Mouse (Mus musculus) olfactory bulb, adult 2 months (tissue): ENCODE data around the gene Elavl1. TPM values are rescaled to one million over a fixed set of nuclear protein-coding genes. Genes with fewer than 3 reads are reported as not detected.
"Not testable (repeated sequence)": the region's sequence is repeated elsewhere in the genome, so short reads cannot be mapped to it uniquely, and the experiment has no call there.

Experiments
- H3K27ac ChIP-seq: fragments of 200-500 bp; 2 replicates; pipeline ENCODE4 v1.5.1; 2012; ENCODE audit warnings: low read depth, low read length; ENCODE audit not compliant: insufficient read depth
- H3K4me1 ChIP-seq: fragments of 200-500 bp; 2 replicates; pipeline ENCODE4 v1.6.1; 2012; ENCODE audit warnings: low read length; ENCODE audit not compliant: control insufficient read depth, insufficient read depth
- H3K4me3 ChIP-seq: fragments of 200-500 bp; 2 replicates; pipeline ENCODE4 v1.5.1; 2012; ENCODE audit warnings: mild to moderate bottlenecking, low read depth, low read length, moderate library complexity; ENCODE audit not compliant: insufficient read depth
- CTCF ChIP-seq: fragments of 200-500 bp; IDR thresholded peaks from 2 replicates; pipeline ENCODE4 v1.5.1; 2012; ENCODE audit warnings: low read depth, mild to moderate bottlenecking, low read length, moderate library complexity; ENCODE audit not compliant: insufficient read depth
- POLR2A ChIP-seq: fragments of 200-500 bp; IDR thresholded peaks from 2 replicates; pipeline ENCODE4 v1.6.1; 2012; ENCODE audit warnings: mild to moderate bottlenecking, low read depth, low read length, moderate library complexity; ENCODE audit not compliant: insufficient read depth
- WGBS: fragments of 180-500 bp; shearing (Covaris S2); methylation state at CpG from one replicate; pipeline ENCODE4 v1.1.7; 2018; 5-methylcytosine and 5-hydroxymethylcytosine counted together
- polyA plus RNA-seq: library from polyadenylated mRNA; stranded (reverse); fragments of >200 nt; gene quantifications from 2 replicates; pipeline ENCODE4 v1.2.4, GENCODE M21; 2012; ENCODE audit warnings: low replicate concordance; ENCODE audit not compliant: missing spikeins, insufficient read depth, insufficient read length

Gene Elavl1
- polyA plus RNA-seq, 1 experiment: not detected

DNA sequence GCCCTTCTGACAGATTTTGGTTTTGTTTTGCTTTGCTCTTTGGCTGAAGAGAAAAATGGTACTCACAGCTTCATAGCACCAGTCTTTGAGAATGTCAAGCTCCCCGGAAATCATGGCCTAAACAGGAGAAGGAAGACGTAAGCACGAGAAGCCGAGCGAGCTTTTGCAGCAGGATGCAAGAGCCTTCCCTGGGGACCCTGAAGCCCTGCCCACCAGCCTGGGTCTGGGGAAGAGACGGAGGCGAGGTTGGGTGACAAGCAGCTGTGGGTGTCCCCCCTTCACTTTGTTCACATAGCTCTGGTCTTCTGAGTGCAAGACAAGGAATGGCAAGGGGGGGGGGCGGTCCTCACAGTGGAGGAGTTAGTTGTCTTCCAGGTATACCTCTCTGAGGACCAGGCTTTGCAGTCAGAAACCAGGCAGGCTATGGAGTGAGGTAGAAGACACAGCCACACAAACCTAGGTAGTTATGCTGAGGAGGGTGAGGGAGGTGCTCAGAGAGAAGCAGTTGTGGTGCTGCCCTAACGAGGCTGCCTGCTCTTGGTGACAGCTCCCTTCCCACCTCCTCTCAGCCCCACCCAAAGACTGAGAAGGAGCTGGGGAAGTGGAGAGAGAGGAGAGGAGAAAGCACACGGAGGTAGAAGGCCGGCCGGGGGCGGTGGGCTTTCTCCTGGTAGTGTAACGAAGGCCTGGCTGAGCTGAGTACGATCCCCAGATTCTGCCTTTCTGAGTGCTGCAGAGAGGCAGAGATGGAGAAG lies 59.9 kb downstream of the Elavl1 start:
- Histone ChIP-seq H3K27ac (peak overlapping the region; percentile 49), H3K4me3 (no peak overlapping the region), H3K4me1 (peaks cover 22% of the 10 kb centered on the region)
- TF ChIP-seq POLR2A: no peak
- TF ChIP-seq CTCF: no peak
- 67% methylated on average over 15 of the region's 15 CpGs for WGBS

DNA sequence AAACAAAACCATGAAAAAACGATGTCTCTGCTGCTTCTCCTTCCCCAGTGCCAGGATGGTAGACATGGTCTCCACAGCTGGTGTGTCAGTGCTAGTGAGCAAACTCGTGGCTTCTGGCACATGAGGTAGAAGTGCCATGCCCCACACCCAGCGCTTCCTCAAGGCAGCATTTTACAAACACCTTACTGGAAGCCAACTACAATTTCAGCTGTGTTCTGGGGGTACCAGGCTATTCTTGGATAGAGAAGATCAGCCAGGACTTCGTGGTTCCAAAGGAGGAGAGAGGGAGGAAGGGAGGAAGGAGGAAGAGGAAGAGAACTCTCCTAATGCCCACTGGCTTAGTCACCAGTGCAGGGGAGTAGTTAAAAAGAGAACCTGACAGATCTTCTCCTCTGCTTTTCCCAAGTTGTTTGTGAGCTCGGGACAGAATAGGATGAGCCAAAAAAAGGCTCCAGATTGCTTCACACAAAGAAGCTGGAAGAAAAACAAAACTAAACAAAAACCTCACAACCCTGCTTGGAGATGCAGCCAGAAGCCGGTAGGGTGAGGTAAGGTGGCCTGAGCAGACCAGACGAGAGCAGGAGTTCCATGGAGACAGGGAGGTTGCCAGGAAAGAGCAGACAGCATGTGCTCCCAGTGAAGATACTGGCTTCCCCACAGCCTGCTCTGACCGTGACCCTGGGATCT lies 62.0 kb downstream of the Elavl1 start:
- H3K27ac ChIP-seq: peak overlapping the region; percentile 91
- no peak overlapping the region for H3K4me3 ChIP-seq
- 44% methylated on average over 8 of the region's 8 CpGs for WGBS
- peaks cover 37% of the 10 kb centered on the region for H3K4me1 ChIP-seq
- TF ChIP-seq CTCF (no peak), POLR2A (no peak)

DNA sequence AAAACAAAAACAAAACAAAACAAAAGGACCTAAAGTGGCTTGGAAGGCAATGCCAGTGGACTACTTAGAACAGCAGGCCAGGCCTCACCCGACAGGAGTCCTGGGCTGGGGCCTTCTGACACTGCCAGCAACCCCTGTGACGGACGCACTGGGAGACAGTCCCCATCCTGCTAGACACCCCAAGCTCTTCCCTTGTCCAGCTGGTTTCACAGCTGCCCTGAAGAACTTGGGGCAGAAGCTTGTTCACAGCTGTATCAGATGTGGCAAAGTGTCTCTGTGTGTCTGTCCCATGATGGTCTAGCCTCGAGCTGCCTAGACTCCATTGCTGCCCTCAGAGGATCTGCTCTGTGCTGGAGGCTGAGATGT lies 65.4 kb downstream of the Elavl1 start:
- WGBS: 84% methylated on average over 4 of the region's 4 CpGs
- Histone ChIP-seq H3K4me3 (no peak overlapping the region), H3K4me1 (peaks cover 47% of the 10 kb centered on the region), H3K27ac (0 out of 2 replicates have a peak overlapping the region, but pooled peaks have one; percentile 62)
- no peak for TF ChIP-seq POLR2A
- TF ChIP-seq CTCF: no peak

DNA sequence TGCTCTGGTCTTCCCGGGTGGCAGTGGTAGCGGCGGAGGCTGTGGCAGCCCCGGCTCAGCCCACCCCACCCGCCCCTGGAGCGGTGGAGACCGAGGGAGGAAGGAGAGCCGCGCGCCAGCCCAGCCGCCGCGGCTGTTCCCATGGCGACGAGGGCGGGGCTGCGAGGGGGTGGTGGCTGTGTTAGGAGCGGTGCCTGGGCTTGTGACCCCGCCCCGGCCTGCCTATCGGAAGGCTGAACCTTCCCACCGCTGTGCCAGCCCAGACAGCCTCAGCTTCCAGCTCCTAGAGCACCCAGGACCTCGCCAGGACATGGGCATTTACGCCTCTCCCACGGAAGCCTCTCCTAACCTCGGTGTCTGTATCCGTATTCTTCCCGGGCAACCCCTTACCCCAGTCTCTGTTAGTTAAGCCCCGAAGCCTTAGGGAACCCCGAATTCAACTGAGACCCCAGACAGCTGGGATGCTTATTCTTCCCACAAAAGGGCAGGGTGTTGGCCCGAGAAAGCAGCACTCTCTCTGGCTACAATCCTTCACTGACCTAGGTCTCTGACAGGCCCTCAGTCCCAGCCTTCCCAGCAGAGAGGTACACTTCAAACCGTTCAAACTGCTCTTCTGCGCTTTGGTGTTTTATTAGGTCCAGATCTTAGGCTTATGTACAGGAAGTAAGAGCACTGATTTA lies 65.9 kb downstream of the Elavl1 start, which contains the start of gene Ctxn1:
Gene Ctxn1, minus strand, starts transcription at position 150 of the 680 bp plus-strand sequence.
- 4% methylated on average over 32 of the region's 33 CpGs for WGBS
- H3K4me1 ChIP-seq: peaks cover 47% of the 10 kb centered on the region
- peak; percentile 37; the same call in 1 of the 2 replicates for TF ChIP-seq POLR2A
- TF ChIP-seq CTCF: no peak
- peak within 1 kb of the TSS; percentile 95 for H3K4me3 ChIP-seq
- peak within 1 kb of the TSS; percentile 92 for H3K27ac ChIP-seq

DNA sequence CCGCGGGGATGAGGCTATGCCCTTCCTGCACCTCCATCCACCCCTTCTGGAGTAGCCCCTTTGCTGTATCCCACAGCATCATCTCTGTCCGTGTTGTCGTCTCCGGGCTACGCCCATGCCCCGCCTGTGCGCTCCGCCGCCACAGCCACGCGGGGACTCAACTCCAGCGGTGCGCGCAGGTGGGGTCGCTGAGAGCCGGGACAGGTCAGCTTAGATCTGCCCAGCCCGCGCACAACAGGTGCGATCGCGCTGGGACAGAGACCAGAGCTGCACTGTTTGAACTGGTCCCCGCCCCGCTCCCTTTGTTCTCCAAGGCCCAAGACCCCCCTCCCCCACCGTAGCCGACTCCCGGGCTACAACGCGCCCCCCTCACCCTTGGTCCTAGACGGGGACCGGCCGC lies 66.5 kb downstream of the Elavl1 start:
- Histone ChIP-seq H3K4me1 (peaks cover 47% of the 10 kb centered on the region), H3K27ac (peak overlapping the region; percentile 92), H3K4me3 (peak overlapping the region; percentile 95)
- TF ChIP-seq POLR2A (no peak), CTCF (no peak)
- under 1% methylated on average over 32 of the region's 32 CpGs for WGBS

DNA sequence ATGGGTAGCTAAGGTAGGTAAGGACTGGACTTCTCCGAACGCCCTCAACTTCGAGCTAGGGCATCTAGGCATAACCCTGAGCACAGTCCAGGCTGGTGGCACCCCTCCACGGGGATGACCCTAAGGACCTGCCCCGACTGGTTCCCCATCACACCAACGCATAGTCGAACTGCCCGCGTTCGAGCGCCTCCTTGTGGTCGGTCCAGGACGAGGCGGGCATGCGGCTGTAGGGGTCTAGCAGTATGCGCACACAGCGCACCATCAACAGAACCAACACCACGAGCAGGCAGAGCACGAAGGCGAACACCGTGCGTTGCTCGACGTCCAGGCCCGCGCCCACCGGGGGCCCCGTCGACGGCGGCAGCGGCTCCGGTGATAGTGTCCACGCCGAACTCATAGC lies 67.0 kb downstream of the Elavl1 start:
- 3% methylated on average over 35 of the region's 35 CpGs for WGBS
- H3K4me1 ChIP-seq: peaks cover 47% of the 10 kb centered on the region
- H3K4me3 ChIP-seq: peak overlapping the region; percentile 95
- peak overlapping the region; percentile 92 for H3K27ac ChIP-seq
- TF ChIP-seq POLR2A: no peak
- peak; percentile 92 for TF ChIP-seq CTCF

DNA sequence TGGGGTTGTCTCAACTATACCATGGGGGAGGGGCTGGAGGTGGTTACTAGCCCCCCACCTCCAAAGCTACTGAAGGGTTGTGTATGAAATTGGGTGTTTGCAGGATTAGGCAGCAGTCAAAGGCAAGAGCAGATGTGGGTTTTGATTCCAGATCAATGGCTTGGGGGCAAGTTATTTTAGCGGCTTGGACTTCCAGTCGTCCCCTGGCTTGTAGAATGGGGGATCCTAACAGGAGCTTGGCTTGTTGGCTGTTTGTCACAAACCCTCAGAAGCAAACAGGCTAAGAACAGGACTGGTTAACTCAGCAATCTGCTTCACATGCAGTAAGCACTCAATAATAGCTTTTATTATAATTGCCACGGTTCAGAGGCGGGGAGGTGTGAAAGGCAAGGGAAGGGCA lies 67.9 kb downstream of the Elavl1 start:
- H3K4me1 ChIP-seq: peaks cover 50% of the 10 kb centered on the region
- peak overlapping the region; percentile 95 for H3K4me3 ChIP-seq
- WGBS: 23% methylated on average over 4 of the region's 4 CpGs
- TF ChIP-seq CTCF: no peak
- TF ChIP-seq POLR2A: no peak
- peak overlapping the region; percentile 92 for H3K27ac ChIP-seq

DNA sequence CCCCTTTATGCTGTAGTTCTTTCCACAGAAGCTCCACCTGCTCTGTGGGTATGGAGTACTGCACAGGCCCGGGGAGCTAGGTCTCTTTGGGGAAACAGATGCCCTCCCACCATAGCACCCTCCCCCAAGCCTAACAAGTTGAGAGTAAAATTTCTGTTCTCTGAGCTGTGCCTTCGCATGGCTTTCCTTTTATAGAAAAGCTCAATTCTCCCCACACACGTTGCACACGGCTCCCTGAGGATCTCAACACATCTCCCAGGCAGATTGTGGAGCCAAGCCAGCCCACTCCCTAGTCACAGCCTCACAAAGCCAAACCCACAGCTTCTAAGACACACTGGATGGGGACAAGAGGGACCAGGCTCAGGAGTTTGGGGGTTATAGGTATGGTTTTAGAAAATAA lies 68.3 kb downstream of the Elavl1 start:
- H3K4me1 ChIP-seq: peaks cover 51% of the 10 kb centered on the region
- 10% methylated on average over 4 of the region's 4 CpGs for WGBS
- TF ChIP-seq CTCF (no peak), POLR2A (no peak; the same call in 1 of the 2 replicates)
- peak overlapping the region; percentile 92 for H3K27ac ChIP-seq
- H3K4me3 ChIP-seq: 0 out of 2 replicates have a peak overlapping the region, but pooled peaks have one; percentile 95

DNA sequence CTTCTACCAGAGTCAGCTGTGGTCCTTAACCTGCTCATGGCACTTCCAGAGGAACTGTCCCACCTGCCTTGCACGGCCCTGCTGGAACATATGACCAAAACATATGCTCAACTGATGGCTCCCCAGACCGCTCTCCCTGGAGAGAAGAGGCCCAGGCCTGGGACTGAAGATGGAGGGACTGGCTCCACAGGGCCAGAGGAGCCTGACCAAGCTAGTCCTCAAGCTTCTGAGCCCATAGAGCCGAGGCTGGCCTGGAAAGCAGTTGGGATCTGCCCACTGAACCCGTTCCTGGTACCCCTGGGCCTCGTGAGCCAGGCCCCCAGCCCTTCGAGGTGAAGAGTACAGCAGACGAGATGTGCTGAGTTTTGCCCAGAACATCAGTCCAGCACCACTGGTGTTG lies 69.7 kb downstream of the Elavl1 start:
- WGBS: 89% methylated on average over 7 of the region's 7 CpGs
- 0 out of 2 replicates have a peak overlapping the region, but pooled peaks have one; percentile 89 for H3K27ac ChIP-seq
- H3K4me1 ChIP-seq: peaks cover 53% of the 10 kb centered on the region

More for the DNA sequence above, 69.7 kb downstream of the Elavl1 start:
- H3K4me3 ChIP-seq: not testable (repeated sequence)
